In the genomic region with DNA sequence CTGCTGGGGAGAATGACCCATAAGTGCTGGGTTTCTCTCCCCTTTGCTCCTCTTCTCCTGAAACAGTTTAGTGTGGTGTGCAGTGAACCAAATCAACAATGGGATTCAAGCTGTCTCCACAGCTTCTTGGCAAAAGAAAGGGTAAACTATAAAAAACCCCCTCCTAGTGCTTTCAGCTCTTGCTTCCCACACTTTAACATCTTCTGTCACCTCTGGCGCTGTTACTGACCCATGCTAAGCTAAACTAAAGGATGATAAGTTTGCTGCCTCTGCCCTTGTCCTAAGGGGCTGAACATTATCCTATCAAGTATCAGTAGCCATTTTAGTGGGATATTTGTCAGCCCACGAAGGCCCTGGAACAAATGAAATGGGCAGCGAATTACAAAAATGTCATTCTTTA, we compare ENCODE assay signal across 24 mouse cellular contexts.
DNase-seq lines count a peak whose midpoint lies in the region; ATAC-seq lines count a peak whose summit lies in the region.
"Had no signal": no experiment of that assay in that cellular context is flagged by ENCODE, and none has a peak within 500 bp of the region (broad histone marks: within the 10 kb centered on the region; RNA-seq: fewer than 3 reads in every experiment).

No protein-coding gene starts in this region.

- H3K4me3 ChIP-seq in hindbrain, embryonic 16.5 days (ENCODE audit: low read length): no peak overlapping the region
- H3K4me3 ChIP-seq in hindbrain, embryonic 13.5 days: no peak overlapping the region
- no peak overlapping the region for H3K4me3 ChIP-seq in midbrain, embryonic 11.5 days (ENCODE audit: low read depth, low read length)
- H3K4me3 ChIP-seq in midbrain, embryonic 15.5 days: no peak overlapping the region
- no peak overlapping the region for H3K4me3 ChIP-seq in neural tube, embryonic 12.5 days
- H3K4me3 ChIP-seq: embryonic facial prominence, embryonic 13.5 days; erythroblast, embryonic 14.5 days; forebrain, embryonic 12.5 days; heart, adult 2 months; limb, embryonic 10.5 days; liver, embryonic 15.5 days; lung, embryonic 15.5 days had no signal

- H3K4me2 ChIP-seq in hindbrain, embryonic 16.5 days (ENCODE audit: low read length): no peak overlapping the region
- H3K4me2 ChIP-seq in hindbrain, embryonic 13.5 days: no peak overlapping the region
- no peak overlapping the region for H3K4me2 ChIP-seq in midbrain, embryonic 11.5 days
- no peak overlapping the region for H3K4me2 ChIP-seq in midbrain, embryonic 15.5 days
- H3K4me2 ChIP-seq in neural tube, embryonic 12.5 days (replicated peaks): no peak overlapping the region
- H3K4me2 ChIP-seq: embryonic facial prominence, embryonic 13.5 days; forebrain, embryonic 12.5 days; liver, embryonic 15.5 days; lung, embryonic 15.5 days had no signal

- H3K9me3 ChIP-seq in hindbrain, embryonic 16.5 days (ENCODE audit: control insufficient read depth, low read length): no peaks in the 10 kb centered on the region
- H3K9me3 ChIP-seq in hindbrain, embryonic 13.5 days: no peaks in the 10 kb centered on the region
- H3K9me3 ChIP-seq in midbrain, embryonic 11.5 days (ENCODE audit: control insufficient read depth, low read length): no peaks in the 10 kb centered on the region
- no peaks in the 10 kb centered on the region for H3K9me3 ChIP-seq in midbrain, embryonic 15.5 days
- H3K9me3 ChIP-seq in neural tube, embryonic 12.5 days: no peaks in the 10 kb centered on the region
- H3K9me3 ChIP-seq: embryonic facial prominence, embryonic 13.5 days; forebrain, embryonic 12.5 days; limb, embryonic 10.5 days; liver, embryonic 15.5 days; lung, embryonic 15.5 days had no signal

- no peaks in the 10 kb centered on the region for H3K36me3 ChIP-seq in hindbrain, embryonic 16.5 days (ENCODE audit: control insufficient read depth, insufficient read depth, low read length)
- no peaks in the 10 kb centered on the region for H3K36me3 ChIP-seq in hindbrain, embryonic 13.5 days
- H3K36me3 ChIP-seq in midbrain, embryonic 11.5 days (ENCODE audit: control insufficient read depth, insufficient read depth, low read length): no peaks in the 10 kb centered on the region
- no peaks in the 10 kb centered on the region for H3K36me3 ChIP-seq in midbrain, embryonic 15.5 days (replicated peaks)
- H3K36me3 ChIP-seq in neural tube, embryonic 12.5 days: no peaks in the 10 kb centered on the region
- H3K36me3 ChIP-seq: embryonic facial prominence, embryonic 13.5 days; forebrain, embryonic 12.5 days; limb, embryonic 10.5 days; liver, embryonic 15.5 days; lung, embryonic 15.5 days had no signal

- WGBS in hindbrain, embryonic 16.5 days: 17% methylated on average over 3 of the region's 3 CpGs
- 16% methylated on average over 3 of the region's 3 CpGs for WGBS in hindbrain, embryonic 13.5 days
- 25% methylated on average over 3 of the region's 3 CpGs for WGBS in midbrain, embryonic 11.5 days
- 19% methylated on average over 3 of the region's 3 CpGs for WGBS in midbrain, embryonic 15.5 days
- WGBS in neural tube, embryonic 12.5 days: 13% methylated on average over 3 of the region's 3 CpGs

- 0 out of 2 replicates have a peak, but pooled peaks have one; percentile 20 for ATAC-seq in hindbrain, embryonic 16.5 days
- ATAC-seq in hindbrain, embryonic 13.5 days (ENCODE audit: low FRiP score): no peak
- peak; percentile 24; the same call in 1 of the 2 replicates for ATAC-seq in midbrain, embryonic 11.5 days (ENCODE audit: low FRiP score)
- ATAC-seq in midbrain, embryonic 15.5 days (replicated peaks): no peak
- ATAC-seq in neural tube, embryonic 12.5 days (ENCODE audit: low FRiP score, low read depth): 0 out of 2 replicates have a peak, but pooled peaks have one; percentile 37
- ATAC-seq: Patski had no signal

- no peak for DNase-seq in midbrain, embryonic 11.5 days (ENCODE audit: low spot score, missing footprints)
- peak; percentile 57 for DNase-seq in embryo, embryonic 10.5 days (ENCODE audit: low spot score)
- DNase-seq in heart, adult 8-10 months (ENCODE audit: low spot score): no peak
- DNase-seq: adrenal gland, postnatal 36 days; cerebellum, adult 9-10 months; gastrocnemius, postnatal 25 days; heart, adult 2 months; kidney, postnatal 14 days; liver; lung, postnatal 4 days; retina, postnatal 1 day; right cerebral cortex, postnatal 25 days; spleen, adult 18-20 months had no signal

- H3K27ac ChIP-seq in hindbrain, embryonic 16.5 days (ENCODE audit: low read depth, low read length): no peak overlapping the region
- no peak overlapping the region for H3K27ac ChIP-seq in hindbrain, embryonic 13.5 days
- H3K27ac ChIP-seq in midbrain, embryonic 11.5 days (ENCODE audit: low read depth, low read length): peak overlapping the region; percentile 44; the same call in 1 of the 2 replicates
- H3K27ac ChIP-seq in midbrain, embryonic 15.5 days: no peak overlapping the region
- no peak overlapping the region for H3K27ac ChIP-seq in neural tube, embryonic 12.5 days
- H3K27ac ChIP-seq: embryonic facial prominence, embryonic 13.5 days; forebrain, embryonic 12.5 days; heart, adult 2 months; limb, embryonic 10.5 days; liver, embryonic 15.5 days; lung, embryonic 15.5 days had no signal

- H3K4me1 ChIP-seq in hindbrain, embryonic 16.5 days (ENCODE audit: control insufficient read depth, insufficient read depth, low read depth, low read length): no peaks in the 10 kb centered on the region
- H3K4me1 ChIP-seq in hindbrain, embryonic 13.5 days (replicated peaks): peaks cover 6% of the 10 kb centered on the region
- peaks cover 6% of the 10 kb centered on the region; the same call in 1 of the 2 replicates for H3K4me1 ChIP-seq in midbrain, embryonic 11.5 days (ENCODE audit: control insufficient read depth, insufficient read depth, low read length)
- no peaks in the 10 kb centered on the region for H3K4me1 ChIP-seq in midbrain, embryonic 15.5 days
- peaks cover 4% of the 10 kb centered on the region for H3K4me1 ChIP-seq in neural tube, embryonic 12.5 days
- H3K4me1 ChIP-seq: embryonic facial prominence, embryonic 13.5 days; limb, embryonic 10.5 days; liver, embryonic 15.5 days; lung, embryonic 15.5 days had no signal

- H3K27me3 ChIP-seq in hindbrain, embryonic 16.5 days (replicated peaks; ENCODE audit: control insufficient read depth, insufficient read depth, low read length): no peaks in the 10 kb centered on the region
- no peaks in the 10 kb centered on the region for H3K27me3 ChIP-seq in hindbrain, embryonic 13.5 days
- no peaks in the 10 kb centered on the region for H3K27me3 ChIP-seq in midbrain, embryonic 11.5 days (ENCODE audit: control insufficient read depth, insufficient read depth, low read length)
- H3K27me3 ChIP-seq in midbrain, embryonic 15.5 days (replicated peaks): no peaks in the 10 kb centered on the region
- no peaks in the 10 kb centered on the region for H3K27me3 ChIP-seq in neural tube, embryonic 12.5 days (replicated peaks)
- H3K27me3 ChIP-seq: embryonic facial prominence, embryonic 13.5 days; forebrain, embryonic 12.5 days; liver, embryonic 15.5 days; lung, embryonic 15.5 days; Patski had no signal

- H3K9ac ChIP-seq in hindbrain, embryonic 16.5 days (ENCODE audit: low read depth, low read length): no peak overlapping the region
- no peak overlapping the region for H3K9ac ChIP-seq in hindbrain, embryonic 13.5 days
- H3K9ac ChIP-seq in midbrain, embryonic 11.5 days (ENCODE audit: low read length): no peak overlapping the region
- H3K9ac ChIP-seq in midbrain, embryonic 15.5 days: no peak overlapping the region
- no peak overlapping the region for H3K9ac ChIP-seq in neural tube, embryonic 12.5 days
- H3K9ac ChIP-seq: embryonic facial prominence, embryonic 13.5 days; forebrain, embryonic 12.5 days; liver, embryonic 15.5 days; lung, embryonic 15.5 days had no signal

Comparison
In these comparisons a context has a peak if more than half of its experiments do, and no peak if none do; other contexts are left out.
1. ATAC-seq: peak in hindbrain, embryonic 16.5 days (single experiment), midbrain, embryonic 11.5 days (single experiment) and neural tube, embryonic 12.5 days (single experiment); none in hindbrain, embryonic 13.5 days (single experiment) and midbrain, embryonic 15.5 days (single experiment).